Mouse (Mus musculus) liver, embryonic 11.5 days (tissue): Measurements from ENCODE around the gene Rptn. TPM values are rescaled to one million over a fixed set of nuclear protein-coding genes. Genes with fewer than 3 reads are reported as not detected.

ENCODE experiments used
- ATAC-seq: fragments of 200-750 bp; cut with Nextera tagmentation; replicated peaks from 2 replicates; pipeline ENCODE4 v1.8.0; 2017; ENCODE audit warnings: moderate number of reproducible peaks, mild to moderate bottlenecking, moderate TSS enrichment, moderate library complexity; ENCODE audit not compliant: low FRiP score
- DNase-seq: peaks from one replicate; pipeline ENCODE4 v3.0.0-alpha.2; 2017; ENCODE audit warnings: low spot score
- H3K27ac ChIP-seq: fragments of 300-500 bp; sonication (generic); 2 replicates; pipeline ENCODE4 v1.5.1; 2014; ENCODE audit warnings: mild to moderate bottlenecking, low read depth, low read length, control low read depth
- H3K27me3 ChIP-seq: fragments of 300-500 bp; sonication (generic); replicated peaks from 2 replicates; pipeline ENCODE4 v1.6.1; 2014; ENCODE audit warnings: low read length, mixed read lengths; ENCODE audit not compliant: control insufficient read depth, insufficient read depth
- H3K36me3 ChIP-seq: fragments of 300-500 bp; sonication (generic); 2 replicates; pipeline ENCODE4 v1.6.1; 2014; ENCODE audit warnings: mild to moderate bottlenecking, low read length, moderate library complexity, mixed read lengths; ENCODE audit not compliant: control insufficient read depth, insufficient read depth
- H3K4me1 ChIP-seq: fragments of 300-500 bp; sonication (generic); replicated peaks from 2 replicates; pipeline ENCODE4 v1.6.1; 2014; ENCODE audit warnings: low read length, mixed read lengths; ENCODE audit not compliant: control insufficient read depth, insufficient read depth
- H3K4me2 ChIP-seq: fragments of 300-500 bp; sonication (generic); 2 replicates; pipeline ENCODE4 v1.6.1; 2014; ENCODE audit warnings: mild to moderate bottlenecking, control low read depth, moderate library complexity
- H3K4me3 ChIP-seq: fragments of 300-500 bp; sonication (generic); 2 replicates; pipeline ENCODE4 v1.5.1; 2014; ENCODE audit warnings: low read depth, low read length, control low read depth
- H3K9ac ChIP-seq: fragments of 300-500 bp; sonication (generic); 2 replicates; pipeline ENCODE4 v1.6.1; 2014; ENCODE audit warnings: low read depth, low read length, control low read depth
- H3K9me3 ChIP-seq: fragments of 300-500 bp; sonication (generic); 2 replicates; pipeline ENCODE4 v1.6.1; 2016; ENCODE audit warnings: low read length, inconsistent platforms, mixed read lengths; ENCODE audit not compliant: control insufficient read depth
- WGBS: fragments of 180-500 bp; shearing (Covaris S2); extraction: QIAGEN DNeasy Blood & Tissue Kit; methylation state at CpG from one replicate; pipeline ENCODE4 v1.1.7; 2014; 5-methylcytosine and 5-hydroxymethylcytosine counted together
- polyA plus RNA-seq: library from polyadenylated mRNA; unstranded; fragments of >200 nt; fragmentation: Nextera tagmentation; extraction: Ambion mirVana; gene quantifications from 2 replicates; pipeline ENCODE4 v1.2.1, GENCODE M21; 2014

Gene Rptn
- polyA plus RNA-seq, 1 experiment from 2014 or later, result not detected

DNA sequence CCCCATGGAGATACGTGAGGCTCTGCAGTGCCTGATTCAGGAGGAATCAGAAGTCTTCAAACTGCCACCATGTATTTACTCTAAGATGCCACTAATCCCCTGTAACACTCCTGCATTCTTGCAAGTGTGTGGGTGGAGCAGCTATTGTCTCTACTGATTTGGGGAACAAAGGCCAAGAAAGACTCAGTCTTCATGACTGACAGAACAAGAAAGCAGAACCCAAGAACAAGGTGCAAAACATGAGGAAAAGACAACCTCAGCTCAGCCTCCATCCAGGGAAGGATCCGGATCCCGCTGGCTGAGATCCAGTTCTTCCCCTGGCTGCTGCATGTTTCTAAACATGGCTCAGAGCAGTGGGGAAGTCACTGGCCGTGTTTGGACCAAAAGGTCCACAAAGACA, 15.4 kb upstream of the Rptn start:
- Histone ChIP-seq H3K4me2 (no peak overlapping the region), H3K27ac (no peak overlapping the region), H3K4me1 (no peaks in the 10 kb centered on the region), H3K36me3 (no peaks in the 10 kb centered on the region), H3K4me3 (no peak overlapping the region), H3K9me3 (no peaks in the 10 kb centered on the region), H3K9ac (no peak overlapping the region), H3K27me3 (no peaks in the 10 kb centered on the region)
- ATAC-seq, result no peak
- 69% methylated on average over 4 of the region's 4 CpGs for WGBS
- DNase-seq, result no peak

- H3K9ac ChIP-seq, result no peak overlapping the region
- no peak for ATAC-seq
- no peak overlapping the region for H3K27ac ChIP-seq
- no peak overlapping the region for H3K4me3 ChIP-seq
- no peaks in the 10 kb centered on the region for H3K27me3 ChIP-seq
- DNase-seq, result no peak
- WGBS, result 90% methylated on average over 3 of the region's 3 CpGs
- H3K4me1 ChIP-seq, result no peaks in the 10 kb centered on the region
- H3K4me2 ChIP-seq, result no peak overlapping the region
- no peaks in the 10 kb centered on the region for H3K9me3 ChIP-seq
- no peaks in the 10 kb centered on the region for H3K36me3 ChIP-seq
Measured at GRCm38 (mm10) chr3:93403936-93404335, 10.4 kb downstream of the Rptn start.

GRCm38 (mm10) chr3:93406992-93407391, 13.5 kb downstream of the Rptn start:
- Histone ChIP-seq H3K4me2 (no peak overlapping the region), H3K9me3 (no peaks in the 10 kb centered on the region), H3K4me3 (no peak overlapping the region), H3K27me3 (no peaks in the 10 kb centered on the region), H3K36me3 (no peaks in the 10 kb centered on the region), H3K27ac (no peak overlapping the region), H3K9ac (no peak overlapping the region), H3K4me1 (no peaks in the 10 kb centered on the region)
- WGBS, result 27% methylated on average over 5 of the region's 5 CpGs
- DNase-seq (no peak), ATAC-seq (no peak)

GRCm38 (mm10) chr3:93411905-93412304, 18.4 kb downstream of the Rptn start:
- Histone ChIP-seq H3K4me1 (no peaks in the 10 kb centered on the region), H3K4me2 (no peak overlapping the region)
- WGBS, result 19% methylated on average over 2 of the region's 2 CpGs

GRCm38 (mm10) chr3:93431673-93432072, 38.2 kb downstream of the Rptn start:
- Histone ChIP-seq H3K9me3 (no peaks in the 10 kb centered on the region), H3K4me1 (no peaks in the 10 kb centered on the region), H3K9ac (no peak overlapping the region), H3K27me3 (no peaks in the 10 kb centered on the region), H3K27ac (no peak overlapping the region), H3K4me2 (no peak overlapping the region), H3K4me3 (no peak overlapping the region), H3K36me3 (no peaks in the 10 kb centered on the region)
- DNase-seq, result no peak
- WGBS, result 62% methylated on average over 3 of the region's 3 CpGs
- ATAC-seq, result no peak

More at GRCm38 (mm10) chr3:93411905-93412304, 18.4 kb downstream of the Rptn start:
- H3K36me3 ChIP-seq, result no peaks in the 10 kb centered on the region
- H3K9ac ChIP-seq, result no peak overlapping the region
- no peaks in the 10 kb centered on the region for H3K9me3 ChIP-seq
- H3K27ac ChIP-seq, result no peak overlapping the region
- H3K27me3 ChIP-seq, result no peaks in the 10 kb centered on the region
- H3K4me3 ChIP-seq, result no peak overlapping the region
- no peak for ATAC-seq
- no peak for DNase-seq

DNA sequence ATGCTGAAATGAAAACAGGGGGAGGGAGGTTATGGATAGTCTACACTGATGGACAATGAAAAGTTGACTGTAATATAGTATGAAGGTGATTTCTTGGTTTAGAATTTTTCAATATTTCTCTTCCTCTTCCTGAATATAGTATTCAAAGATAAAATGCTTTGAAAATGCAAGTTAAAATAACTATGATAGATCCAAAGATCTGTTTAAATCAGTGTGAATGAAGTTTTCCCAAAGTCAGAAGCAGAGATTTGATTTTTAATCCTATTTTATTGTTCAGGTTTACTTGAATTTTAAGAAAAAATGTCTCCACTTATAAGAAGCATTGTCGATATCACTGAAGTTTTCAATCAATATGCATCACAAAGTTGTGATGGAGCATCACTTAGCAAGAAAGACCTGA, 48.5 kb downstream of the Rptn start, which contains the start of gene Tchh:
Tchh (plus strand) TSS at position 301 of the 400 bp plus-strand sequence.
- DNase-seq, result no peak
- Histone ChIP-seq H3K4me2 (peak within 1 kb of the TSS; percentile 80), H3K9me3 (no peaks in the 10 kb centered on the region), H3K9ac (no peak within 1 kb of the TSS), H3K36me3 (no peaks in the 10 kb centered on the region), H3K4me1 (no peaks in the 10 kb centered on the region; the same call in 1 of the 2 replicates), H3K27ac (no peak within 1 kb of the TSS), H3K27me3 (peaks cover 50% of the 10 kb centered on the region), H3K4me3 (no peak within 1 kb of the TSS)
- ATAC-seq, result no peak
- WGBS, result 75% methylated on average over 1 of the region's 1 CpGs

DNA sequence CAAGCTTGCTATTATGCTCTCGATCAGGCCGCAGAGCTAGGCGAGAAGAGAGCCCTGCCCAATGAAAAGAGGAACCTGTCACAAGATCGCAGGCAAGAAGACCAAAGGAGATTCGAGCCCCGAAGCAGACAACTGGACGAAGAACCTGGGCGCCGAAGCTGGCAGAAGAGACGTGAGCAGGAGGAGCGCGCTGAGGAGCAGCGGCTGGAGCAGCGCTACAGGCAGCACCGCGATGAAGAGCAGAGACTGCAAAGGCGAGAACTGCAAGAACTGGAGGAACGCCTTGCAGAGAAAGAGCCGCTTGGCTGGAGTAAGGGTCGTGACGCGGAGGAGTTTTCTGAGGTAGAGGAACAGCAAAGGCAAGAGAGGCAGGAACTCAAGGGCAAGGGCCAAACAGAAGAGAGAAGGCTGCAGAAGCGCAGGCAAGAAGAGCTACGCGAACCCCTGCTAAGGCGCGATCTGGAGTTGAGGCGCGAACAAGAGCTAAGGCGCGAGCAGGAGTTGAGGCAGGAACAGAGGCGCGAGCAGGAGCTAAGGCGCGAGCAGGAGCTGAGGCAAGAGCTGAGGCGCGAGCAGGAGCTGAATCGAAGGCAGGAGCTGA, 50.1 kb downstream of the Rptn start:
- H3K27me3 ChIP-seq, result peaks cover 60% of the 10 kb centered on the region
- DNase-seq, result peak; percentile 45
- WGBS, result under 1% methylated on average over 38 of the region's 38 CpGs

GRCm38 (mm10) chr3:93444343-93445164, 51.1 kb downstream of the Rptn start:
- Histone ChIP-seq H3K9me3 (no peaks in the 10 kb centered on the region), H3K9ac (0 out of 2 replicates have a peak overlapping the region, but pooled peaks have one; percentile 5), H3K4me2 (peak overlapping the region; percentile 80), H3K36me3 (no peaks in the 10 kb centered on the region), H3K4me3 (peak overlapping the region; percentile 58), H3K27me3 (peaks cover 60% of the 10 kb centered on the region), H3K4me1 (no peaks in the 10 kb centered on the region; the same call in 1 of the 2 replicates), H3K27ac (peak overlapping the region; percentile 39; the same call in 1 of the 2 replicates)
- 1% methylated on average over 56 of the region's 56 CpGs for WGBS
- DNase-seq, result peak; percentile 79
- ATAC-seq, result peak; percentile 77

More for the DNA sequence above, 50.1 kb downstream of the Rptn start:
- Histone ChIP-seq H3K9me3 (no peaks in the 10 kb centered on the region), H3K36me3 (no peaks in the 10 kb centered on the region), H3K4me2 (peak overlapping the region; percentile 80), H3K4me3 (peak overlapping the region; percentile 58), H3K27ac (no peak overlapping the region), H3K4me1 (no peaks in the 10 kb centered on the region; the same call in 1 of the 2 replicates), H3K9ac (no peak overlapping the region)
- ATAC-seq, result no peak
